Mouse (Mus musculus) neural tube, embryonic 12.5 days (tissue): ENCODE data around the gene Hmgb1. TPM values are rescaled to one million over a fixed set of nuclear protein-coding genes. Genes with fewer than 3 reads are reported as not detected.

Source experiments
- ATAC-seq: fragments of 200-750 bp; cut with Nextera tagmentation; 2 replicates; pipeline ENCODE4 v1.8.0; 2017; ENCODE audit warnings: low read depth, mild to moderate bottlenecking, moderate TSS enrichment, moderate library complexity; ENCODE audit not compliant: low FRiP score
- H3K27ac ChIP-seq: fragments of 300-500 bp; sonication (generic); 2 replicates; pipeline ENCODE4 v1.5.1; 2016
- H3K27me3 ChIP-seq: fragments of 300-500 bp; sonication (generic); replicated peaks from 2 replicates; pipeline ENCODE4 v1.6.1; 2016; ENCODE audit warnings: mild to moderate bottlenecking
- H3K36me3 ChIP-seq: fragments of 300-500 bp; sonication (generic); 2 replicates; pipeline ENCODE4 v1.6.1; 2016; ENCODE audit warnings: mild to moderate bottlenecking
- H3K4me1 ChIP-seq: fragments of 300-500 bp; sonication (generic); 2 replicates; pipeline ENCODE4 v1.6.1; 2016
- H3K4me2 ChIP-seq: fragments of 300-500 bp; sonication (generic); replicated peaks from 2 replicates; pipeline ENCODE4 v1.6.1; 2016; ENCODE audit warnings: mild to moderate bottlenecking
- H3K4me3 ChIP-seq: fragments of 300-500 bp; sonication (generic); 2 replicates; pipeline ENCODE4 v1.5.1; 2016
- H3K9ac ChIP-seq: fragments of 300-500 bp; sonication (generic); 2 replicates; pipeline ENCODE4 v1.6.1; 2016; ENCODE audit warnings: mild to moderate bottlenecking
- H3K9me3 ChIP-seq: fragments of 300-500 bp; sonication (generic); 2 replicates; pipeline ENCODE4 v1.6.1; 2016; ENCODE audit warnings: mild to moderate bottlenecking
- WGBS: fragments of 180-500 bp; shearing (Covaris S2); methylation state at CpG from one replicate; pipeline ENCODE4 v1.1.7; 2016; 5-methylcytosine and 5-hydroxymethylcytosine counted together
- polyA plus RNA-seq: library from polyadenylated mRNA; unstranded; fragments of >200 nt; fragmentation: Nextera tagmentation; extraction: Ambion mirVana; gene quantifications from 2 replicates; pipeline ENCODE4 v1.2.1, GENCODE M21; 2016

Hmgb1 gene
- polyA plus RNA-seq, 1 experiment from 2014 or later: 1,312 TPM

DNA sequence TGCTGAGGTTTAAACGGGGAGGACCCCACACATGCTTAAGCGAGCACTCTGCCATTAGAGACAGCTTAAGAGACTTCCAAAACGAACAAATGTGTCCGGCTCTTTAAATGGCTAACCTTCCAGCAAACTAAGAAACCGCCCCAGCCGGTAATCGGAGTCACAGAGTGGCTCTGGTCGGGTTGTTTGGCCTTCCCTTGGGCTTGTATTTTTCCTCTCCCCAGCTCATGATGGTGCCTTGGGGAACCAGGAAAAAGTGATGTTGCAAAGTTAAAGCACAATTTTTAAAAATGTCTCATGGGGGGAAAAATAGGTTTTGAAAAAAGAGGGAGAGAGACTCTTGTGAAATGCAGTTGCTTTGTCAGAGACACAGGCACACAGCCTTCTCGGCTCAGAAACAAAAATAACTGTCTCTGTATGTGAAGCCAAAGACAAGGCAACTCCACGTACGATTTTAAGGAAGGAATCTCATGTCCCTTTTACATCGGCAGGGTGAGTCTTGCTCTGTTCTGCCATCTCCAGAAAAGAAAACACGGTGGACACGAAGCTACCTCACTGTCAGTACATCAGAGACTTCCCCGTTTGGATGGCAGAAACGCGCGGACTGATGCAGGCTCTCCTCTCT is 164.1 kb downstream of the Hmgb1 start:
- peak overlapping the region; percentile 30 for H3K4me2 ChIP-seq
- H3K27me3 ChIP-seq: no peaks in the 10 kb centered on the region; the same call in 1 of the 2 replicates
- no peak overlapping the region for H3K9ac ChIP-seq
- no peaks in the 10 kb centered on the region for H3K36me3 ChIP-seq
- H3K27ac ChIP-seq: no peak overlapping the region
- peaks cover 6% of the 10 kb centered on the region for H3K4me1 ChIP-seq
- no peaks in the 10 kb centered on the region for H3K9me3 ChIP-seq
- no peak for ATAC-seq
- no peak overlapping the region for H3K4me3 ChIP-seq
- 58% methylated on average over 18 of the region's 18 CpGs for WGBS

DNA sequence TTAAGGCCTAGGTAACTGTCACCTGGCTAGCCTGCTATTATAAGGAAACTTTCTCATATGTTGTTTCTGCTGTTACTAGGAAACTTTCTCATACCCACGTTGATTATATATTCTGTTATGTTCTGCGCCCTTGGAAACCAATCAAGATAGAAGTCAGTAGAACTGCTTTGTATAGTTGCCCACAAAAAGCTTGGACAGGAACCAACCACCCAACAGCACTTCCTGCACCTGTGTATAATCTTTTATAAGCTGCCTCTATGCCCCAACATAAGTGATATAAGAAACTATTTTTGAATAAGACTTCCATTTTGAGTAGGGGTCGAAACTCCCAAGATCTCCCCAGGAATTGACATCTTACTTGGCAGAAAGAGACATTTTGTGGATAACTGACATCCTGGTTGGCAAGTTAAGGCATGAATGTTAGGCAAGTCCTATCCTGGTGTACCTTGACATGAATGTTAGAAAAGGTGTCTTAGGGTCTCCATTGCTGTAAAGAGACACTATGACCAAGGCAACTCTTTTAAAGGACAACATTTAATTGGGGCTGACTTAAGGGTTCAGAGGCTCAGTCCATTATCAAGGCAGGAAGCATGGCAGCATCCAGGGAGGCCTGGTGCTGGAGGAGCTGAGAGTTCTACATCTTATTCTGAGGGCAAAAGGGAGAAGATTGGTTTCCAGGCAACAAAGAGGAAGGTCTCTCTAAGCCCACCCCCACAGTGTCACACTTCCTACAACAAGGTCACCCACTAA is 166.4 kb downstream of the Hmgb1 start:
- peaks cover 7% of the 10 kb centered on the region for H3K4me1 ChIP-seq
- no peaks in the 10 kb centered on the region for H3K9me3 ChIP-seq
- no peaks in the 10 kb centered on the region for H3K36me3 ChIP-seq
- WGBS: 89% methylated on average over 3 of the region's 3 CpGs
- H3K27me3 ChIP-seq: peaks cover 4% of the 10 kb centered on the region; the same call in 1 of the 2 replicates
- ATAC-seq: no peak
- no peak overlapping the region for H3K9ac ChIP-seq
- H3K4me2 ChIP-seq: no peak overlapping the region
- no peak overlapping the region for H3K27ac ChIP-seq
- no peak overlapping the region for H3K4me3 ChIP-seq

DNA sequence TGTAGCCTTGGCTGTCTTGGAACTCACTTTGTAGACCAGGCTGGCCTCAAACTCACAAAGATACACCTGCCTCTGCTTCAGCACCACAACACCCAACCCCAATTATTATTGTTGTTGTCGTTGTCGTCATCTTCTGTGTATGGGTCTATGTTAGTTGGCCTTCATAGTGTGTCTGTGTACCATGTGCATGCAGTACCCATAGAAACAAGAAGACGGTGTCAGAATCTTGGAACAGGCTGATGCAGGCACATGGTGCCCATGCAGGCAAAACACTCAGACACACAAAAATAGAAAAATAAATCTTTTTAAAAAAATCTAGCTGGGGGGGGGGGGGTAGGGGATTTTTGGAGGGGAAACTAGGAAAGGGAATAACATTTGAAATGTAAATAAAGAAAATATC is 167.1 kb downstream of the Hmgb1 start:
- no peak for ATAC-seq
- Histone ChIP-seq H3K4me1 (peaks cover 7% of the 10 kb centered on the region), H3K9me3 (no peaks in the 10 kb centered on the region), H3K4me3 (no peak overlapping the region), H3K9ac (no peak overlapping the region), H3K27ac (no peak overlapping the region), H3K27me3 (peaks cover 4% of the 10 kb centered on the region; the same call in 1 of the 2 replicates), H3K36me3 (no peaks in the 10 kb centered on the region), H3K4me2 (no peak overlapping the region)
- 92% methylated on average over 3 of the region's 3 CpGs for WGBS

DNA sequence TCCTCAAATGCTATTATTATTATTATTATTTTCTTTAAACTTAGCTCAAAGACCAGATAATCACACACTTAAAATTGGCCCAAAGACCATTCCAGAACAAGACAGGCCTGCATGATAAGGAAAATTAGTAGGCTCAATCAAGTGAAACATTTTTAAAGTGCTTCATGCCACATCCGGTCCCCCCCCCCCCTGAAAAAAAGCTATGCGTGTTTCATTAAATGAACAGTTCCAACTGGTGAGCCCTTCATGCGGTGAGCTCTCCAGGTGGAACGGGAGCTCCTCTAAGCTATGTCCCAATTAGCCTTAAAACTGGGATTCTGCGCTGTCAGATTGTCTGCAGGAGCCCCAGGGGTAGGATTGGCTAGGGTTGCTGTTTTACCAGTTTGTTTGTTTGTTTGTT is 168.0 kb downstream of the Hmgb1 start:
- Histone ChIP-seq H3K4me1 (peaks cover 7% of the 10 kb centered on the region), H3K4me2 (peak overlapping the region; percentile 93; the same call in 1 of the 2 replicates), H3K27me3 (peaks cover 4% of the 10 kb centered on the region; the same call in 1 of the 2 replicates), H3K4me3 (no peak overlapping the region), H3K27ac (no peak overlapping the region), H3K9ac (no peak overlapping the region), H3K36me3 (no peaks in the 10 kb centered on the region), H3K9me3 (no peaks in the 10 kb centered on the region)
- ATAC-seq: no peak
- WGBS: 79% methylated on average over 5 of the region's 5 CpGs

DNA sequence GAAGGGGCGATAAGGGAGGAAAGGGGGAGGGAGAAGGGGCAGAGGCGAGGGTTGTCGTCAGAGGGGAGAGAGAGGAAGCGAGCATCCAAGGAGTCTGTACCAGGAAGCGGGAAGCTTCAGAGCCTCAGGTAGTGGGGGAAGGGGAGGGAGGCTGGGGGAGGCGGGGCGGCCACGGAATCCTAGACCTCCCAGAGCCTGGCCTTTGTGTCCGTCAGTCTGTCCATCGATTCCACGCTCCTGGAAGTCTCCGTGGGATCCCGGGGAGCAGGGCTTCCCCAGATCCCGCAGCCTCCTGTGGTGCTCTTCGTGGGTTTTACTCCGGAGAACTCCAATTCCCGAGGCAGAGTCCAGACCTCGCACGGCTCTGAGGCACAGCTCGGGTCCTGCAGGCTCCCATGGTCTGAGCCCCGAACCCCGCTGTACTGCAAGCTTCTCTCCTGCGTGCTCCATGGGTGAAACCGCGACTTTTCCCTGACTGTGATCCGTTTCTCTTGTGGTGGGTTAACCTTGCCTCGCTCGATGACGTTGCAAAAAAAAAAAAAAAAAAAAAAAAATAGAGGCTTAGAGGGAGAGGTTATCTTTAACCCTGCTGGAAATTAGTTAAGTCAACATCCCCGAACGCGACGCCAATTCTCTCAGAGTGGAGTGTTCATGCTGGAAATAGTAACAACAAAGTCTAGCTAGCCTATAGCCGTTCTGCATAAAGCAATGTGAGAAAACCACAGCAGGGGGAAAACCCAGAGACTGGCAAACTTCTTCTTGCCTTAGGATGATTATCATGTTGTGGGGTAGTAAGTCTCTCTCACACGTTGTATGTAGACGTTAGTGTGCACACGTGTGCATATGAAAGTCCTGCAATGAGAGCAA is 168.7 kb downstream of the Hmgb1 start:
- Histone ChIP-seq H3K4me2 (peak overlapping the region; percentile 93), H3K27ac (no peak overlapping the region), H3K9me3 (no peaks in the 10 kb centered on the region), H3K4me3 (peak overlapping the region; percentile 45), H3K27me3 (peaks cover 4% of the 10 kb centered on the region; the same call in 1 of the 2 replicates), H3K4me1 (peaks cover 7% of the 10 kb centered on the region), H3K36me3 (no peaks in the 10 kb centered on the region), H3K9ac (peak overlapping the region; percentile 56)
- ATAC-seq: peak; percentile 70
- 3% methylated on average over 37 of the region's 37 CpGs for WGBS

DNA sequence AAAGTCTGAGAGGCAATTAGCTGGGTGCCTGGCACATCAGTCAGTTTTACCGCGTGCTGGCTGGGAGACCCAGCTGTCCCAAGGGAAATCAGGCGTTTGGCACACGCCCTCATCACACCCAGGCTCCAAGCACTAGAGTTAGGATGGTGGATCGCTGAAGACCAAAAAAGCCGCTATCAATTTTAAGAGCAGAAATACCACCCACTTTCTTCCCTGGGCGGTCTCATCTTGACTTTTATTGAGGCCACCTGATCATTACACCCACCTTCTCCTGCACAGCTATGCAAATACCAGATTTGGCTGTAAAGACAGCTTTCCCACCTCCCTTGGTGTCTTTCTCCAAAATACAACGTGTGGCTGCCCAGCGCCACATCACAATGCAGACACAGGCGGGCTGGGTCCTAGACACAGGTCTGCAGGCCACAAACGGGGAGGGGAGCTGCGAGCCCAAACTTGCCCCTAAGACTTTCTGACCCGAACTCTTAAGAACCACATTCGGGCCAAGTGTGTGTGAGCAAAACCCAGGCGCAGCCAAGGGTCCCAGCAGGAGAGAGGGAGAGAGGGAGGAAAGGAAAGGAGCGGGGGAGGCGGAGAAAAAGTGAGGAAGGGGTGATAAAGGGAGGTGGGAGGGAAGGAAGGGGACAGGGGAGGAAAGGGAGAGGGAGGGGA is 169.6 kb downstream of the Hmgb1 start:
- WGBS: 6% methylated on average over 17 of the region's 17 CpGs
- ATAC-seq: no peak; the same call in 1 of the 2 replicates
- Histone ChIP-seq H3K36me3 (no peaks in the 10 kb centered on the region), H3K9ac (peak overlapping the region; percentile 56; the same call in 1 of the 2 replicates), H3K9me3 (no peaks in the 10 kb centered on the region), H3K27ac (no peak overlapping the region), H3K27me3 (0 out of 2 replicates have a peak, but pooled peaks cover 4% of the 10 kb centered on the region), H3K4me2 (peak overlapping the region; percentile 93), H3K4me1 (peaks cover 7% of the 10 kb centered on the region), H3K4me3 (peak overlapping the region; percentile 45)

DNA sequence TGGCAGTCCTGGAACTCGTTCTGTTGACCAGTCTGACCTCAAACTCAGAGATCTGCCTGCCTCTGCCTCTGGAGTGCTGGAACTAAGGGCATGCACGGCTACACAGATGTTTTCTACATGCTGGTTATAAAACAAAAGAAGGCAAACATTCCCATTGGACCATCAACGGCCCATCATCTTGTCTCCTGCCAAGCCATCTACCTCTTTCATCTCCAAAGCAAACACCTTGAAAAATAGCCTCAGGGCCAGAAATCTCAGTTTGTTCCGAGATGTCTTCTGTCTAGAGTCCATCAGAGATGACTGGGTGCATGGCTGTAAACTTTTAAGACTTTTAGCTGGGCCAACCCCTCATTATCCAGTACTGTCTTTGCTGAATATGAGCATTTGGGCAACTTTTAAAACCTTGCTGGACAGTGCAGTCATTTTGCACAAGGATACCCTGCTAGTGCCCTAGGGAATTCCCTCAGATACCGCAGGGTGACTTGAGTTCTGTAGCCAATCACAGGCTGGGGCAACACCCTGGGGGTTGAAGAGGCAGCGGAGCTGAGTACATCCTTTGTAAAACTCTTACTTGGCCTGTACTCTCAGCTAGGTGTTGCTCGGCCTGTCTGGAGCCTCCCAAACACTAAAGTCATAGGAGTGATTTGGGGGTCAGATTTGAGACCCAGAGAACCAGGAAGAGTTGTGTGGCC is 170.3 kb downstream of the Hmgb1 start:
- Histone ChIP-seq H3K4me3 (no peak overlapping the region), H3K9ac (no peak overlapping the region), H3K9me3 (no peaks in the 10 kb centered on the region), H3K4me1 (peaks cover 7% of the 10 kb centered on the region), H3K36me3 (no peaks in the 10 kb centered on the region), H3K27ac (no peak overlapping the region), H3K27me3 (0 out of 2 replicates have a peak, but pooled peaks cover 4% of the 10 kb centered on the region), H3K4me2 (no peak overlapping the region)
- whole genome bisulfite sequencing: 73% methylated on average over 7 of the region's 7 CpGs
- ATAC-seq: no peak

DNA sequence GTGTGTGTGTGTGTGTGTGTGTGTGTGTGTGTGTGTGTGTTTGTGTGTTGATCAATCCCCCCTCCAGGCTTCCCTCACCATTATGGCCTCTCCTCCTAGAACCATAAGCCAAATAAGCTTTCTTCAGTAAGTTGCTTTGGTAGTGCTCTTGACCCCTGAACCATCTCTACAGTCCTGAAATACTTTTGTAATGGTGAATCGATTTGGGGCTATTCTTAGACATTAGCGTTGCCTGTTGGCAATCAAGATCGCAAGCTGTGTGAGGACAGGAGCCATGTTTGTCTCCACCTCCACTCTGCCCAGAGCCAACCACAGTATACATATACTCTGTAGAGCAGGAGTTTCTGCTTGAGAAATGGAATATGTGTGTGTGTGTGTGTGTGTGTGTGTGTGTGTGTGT is 175.2 kb downstream of the Hmgb1 start:
- Histone ChIP-seq H3K9ac (no peak overlapping the region), H3K4me2 (no peak overlapping the region), H3K4me3 (no peak overlapping the region), H3K36me3 (no peaks in the 10 kb centered on the region), H3K9me3 (no peaks in the 10 kb centered on the region), H3K27ac (no peak overlapping the region), H3K27me3 (no peaks in the 10 kb centered on the region), H3K4me1 (peaks cover 7% of the 10 kb centered on the region; the same call in 1 of the 2 replicates)
- WGBS: 86% methylated on average over 3 of the region's 3 CpGs
- ATAC-seq: no peak

DNA sequence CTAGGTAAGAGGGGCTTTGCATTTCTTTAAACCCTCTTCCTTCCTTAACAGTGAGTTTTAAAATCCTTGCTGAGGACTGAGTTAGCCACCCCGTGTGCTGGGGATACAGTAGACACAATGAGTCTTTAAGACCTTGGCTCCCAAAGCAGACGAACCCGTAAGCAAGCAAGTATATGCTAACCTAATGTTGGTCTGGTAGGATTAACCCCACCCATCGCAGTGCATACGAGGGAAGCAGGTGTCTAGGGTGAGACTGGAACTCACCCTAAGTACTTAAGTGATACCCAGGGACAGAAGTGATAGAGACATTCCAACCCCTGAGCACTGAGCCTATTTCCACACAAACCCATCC is 177.0 kb downstream of the Hmgb1 start:
- ATAC-seq: no peak
- H3K27me3 ChIP-seq: no peaks in the 10 kb centered on the region
- H3K27ac ChIP-seq: no peak overlapping the region
- H3K36me3 ChIP-seq: no peaks in the 10 kb centered on the region
- H3K4me1 ChIP-seq: peaks cover 7% of the 10 kb centered on the region; the same call in 1 of the 2 replicates
- H3K9me3 ChIP-seq: no peaks in the 10 kb centered on the region
- H3K4me3 ChIP-seq: no peak overlapping the region
- peak overlapping the region; percentile 56 for H3K4me2 ChIP-seq
- 75% methylated on average over 5 of the region's 5 CpGs for WGBS
- no peak overlapping the region for H3K9ac ChIP-seq

DNA sequence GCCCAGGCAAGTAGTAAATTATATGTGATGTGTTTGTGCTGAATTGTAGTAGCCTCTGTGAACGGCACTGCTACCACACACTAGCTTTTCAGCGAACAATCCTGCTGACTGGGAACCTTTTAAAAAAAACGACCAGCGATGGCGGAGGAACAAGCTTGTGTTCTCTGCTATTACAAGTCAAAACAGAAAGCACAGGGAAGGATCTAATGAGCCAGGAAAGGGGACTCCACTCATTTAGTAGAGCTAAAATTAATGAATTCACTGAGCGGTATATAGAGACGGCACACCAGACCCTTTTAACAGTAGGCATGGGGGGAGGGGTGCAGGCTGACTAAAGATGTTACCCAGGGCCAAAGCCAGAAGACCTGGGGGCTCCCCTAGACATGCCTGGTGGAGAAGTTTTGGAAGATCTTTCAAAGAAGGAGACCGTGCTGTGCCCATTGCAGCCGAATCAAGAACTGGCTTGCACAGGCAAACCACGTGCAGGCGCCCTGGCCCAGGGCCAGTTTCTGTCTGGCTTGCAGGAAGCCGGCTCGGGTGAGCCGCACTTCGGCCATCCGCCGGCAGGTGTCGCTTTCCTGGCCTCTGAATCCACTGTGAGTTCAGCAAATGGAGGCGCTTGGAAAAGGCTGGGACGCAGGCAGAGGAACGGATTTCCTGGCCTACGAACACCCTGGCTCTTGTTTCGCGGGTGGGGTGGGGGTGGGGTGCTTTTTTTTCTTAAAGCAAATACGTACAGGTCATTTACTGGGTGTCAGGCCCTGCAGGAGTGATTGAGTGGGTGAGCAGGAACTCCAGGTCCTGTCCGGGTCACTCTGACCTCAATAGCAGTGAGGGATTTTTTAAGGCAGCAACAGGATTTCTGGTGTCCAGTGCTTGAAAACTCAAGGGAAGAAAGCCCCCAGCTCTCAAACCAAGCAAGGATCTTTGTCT is 177.7 kb downstream of the Hmgb1 start:
- H3K4me2 ChIP-seq: peak overlapping the region; percentile 56
- H3K4me3 ChIP-seq: peak overlapping the region; percentile 9; the same call in 1 of the 2 replicates
- 10% methylated on average over 26 of the region's 26 CpGs for WGBS
- peak; percentile 86 for ATAC-seq
- H3K36me3 ChIP-seq: no peaks in the 10 kb centered on the region
- peaks cover 7% of the 10 kb centered on the region; the same call in 1 of the 2 replicates for H3K4me1 ChIP-seq
- H3K9ac ChIP-seq: peak overlapping the region; percentile 44; the same call in 1 of the 2 replicates
- H3K27ac ChIP-seq: no peak overlapping the region
- H3K9me3 ChIP-seq: no peaks in the 10 kb centered on the region
- no peaks in the 10 kb centered on the region for H3K27me3 ChIP-seq
